Mouse (Mus musculus): Measurements from ENCODE around the gene Gm1527. TPM values are rescaled to one million over a fixed set of nuclear protein-coding genes. Genes with fewer than 3 reads are reported as not detected.
"Not testable (repeated sequence)": the region's sequence is repeated elsewhere in the genome, so short reads cannot be mapped to it uniquely, and the experiment has no call there.

Gene Gm1527
- polyA plus RNA-seq (2016; fragmentation: Nextera tagmentation; extraction: Ambion mirVana), result not detected in 2 replicates

- WGBS, result 65% methylated on average over 1 of the region's 1 CpGs
- Histone ChIP-seq H3K36me3 (no peaks in the 10 kb centered on the region), H3K4me2 (replicated peaks) (no peak within 1 kb of the TSS), H3K4me1 (no peaks in the 10 kb centered on the region), H3K4me3 (no peak within 1 kb of the TSS), H3K9me3 (no peaks in the 10 kb centered on the region), H3K9ac (no peak within 1 kb of the TSS), H3K27me3 (replicated peaks) (no peaks in the 10 kb centered on the region), H3K27ac (no peak within 1 kb of the TSS)
- no peak for ATAC-seq (ENCODE audit: low FRiP score, low read depth)
Observed at GRCm38 (mm10) chr3:28892317-28892716, at the start of gene Gm1527. Gm1527 (plus strand) TSS chr3:28892617.

- H3K9me3 ChIP-seq, result no peaks in the 10 kb centered on the region
- H3K9ac ChIP-seq, result no peak overlapping the region
- H3K27ac ChIP-seq, result no peak overlapping the region
- no peak overlapping the region for H3K4me3 ChIP-seq
- ATAC-seq (ENCODE audit: low FRiP score, low read depth), result no peak
- H3K36me3 ChIP-seq, result no peaks in the 10 kb centered on the region
- 18% methylated on average over 8 of the region's 8 CpGs for WGBS
- H3K27me3 ChIP-seq (replicated peaks), result no peaks in the 10 kb centered on the region
- peaks cover 2% of the 10 kb centered on the region; the same call in 1 of the 2 replicates for H3K4me1 ChIP-seq
- H3K4me2 ChIP-seq (replicated peaks), result no peak overlapping the region
Observed at GRCm38 (mm10) chr3:28843231-28843630, 49.2 kb upstream of the Gm1527 start.

DNA sequence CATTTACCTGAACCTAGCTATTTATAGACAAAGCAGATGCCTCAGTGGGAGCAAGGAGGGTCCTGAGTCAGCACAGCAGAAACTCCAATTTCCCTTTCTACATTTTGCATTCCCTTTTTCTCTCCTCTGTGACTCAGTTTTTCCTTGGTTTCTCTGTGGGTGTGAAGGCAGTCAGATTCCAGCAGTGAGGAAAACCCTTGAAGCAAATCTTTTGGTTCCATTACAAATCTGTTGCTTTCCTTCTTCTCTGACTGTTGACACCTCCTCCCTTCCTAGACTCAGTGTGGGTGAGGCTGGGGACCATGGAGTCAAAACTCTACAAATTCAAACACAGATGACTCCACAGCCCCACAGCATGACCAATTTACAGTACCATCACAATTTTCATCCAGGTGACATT lies 45.3 kb upstream of the Gm1527 start:
- Histone ChIP-seq H3K4me3 (no peak overlapping the region), H3K9ac (no peak overlapping the region), H3K4me1 (no peaks in the 10 kb centered on the region), H3K36me3 (no peaks in the 10 kb centered on the region), H3K27me3 (replicated peaks) (no peaks in the 10 kb centered on the region), H3K9me3 (no peaks in the 10 kb centered on the region), H3K27ac (no peak overlapping the region), H3K4me2 (replicated peaks) (no peak overlapping the region)
- ATAC-seq (ENCODE audit: low FRiP score, low read depth), result no peak

DNA sequence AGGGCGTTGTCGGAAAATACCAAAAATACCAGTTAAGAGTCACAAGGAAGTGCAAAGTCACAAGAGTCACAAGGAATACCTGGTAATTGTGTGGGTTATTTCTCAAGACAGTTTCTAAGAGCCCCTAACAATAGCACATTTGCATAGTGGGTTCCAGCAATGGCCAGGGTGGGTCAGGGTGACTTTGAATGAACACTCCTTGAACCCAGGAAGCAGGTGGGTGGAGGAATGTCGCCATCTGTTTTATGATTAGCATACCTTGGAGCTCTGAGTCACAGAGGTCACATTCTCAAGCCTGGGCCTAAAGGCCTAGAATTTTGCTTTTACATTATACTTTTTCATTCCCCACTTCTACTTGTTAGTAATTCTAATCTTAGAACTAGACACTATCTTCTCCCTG lies 40.2 kb upstream of the Gm1527 start:
- H3K4me1 ChIP-seq; ATAC-seq (ENCODE audit: low FRiP score, low read depth); H3K27ac ChIP-seq; H3K9me3 ChIP-seq; H3K27me3 ChIP-seq (replicated peaks); H3K4me2 ChIP-seq (replicated peaks); H3K4me3 ChIP-seq; H3K9ac ChIP-seq; H3K36me3 ChIP-seq: not testable (repeated sequence)
- 86% methylated on average over 3 of the region's 3 CpGs for WGBS

DNA sequence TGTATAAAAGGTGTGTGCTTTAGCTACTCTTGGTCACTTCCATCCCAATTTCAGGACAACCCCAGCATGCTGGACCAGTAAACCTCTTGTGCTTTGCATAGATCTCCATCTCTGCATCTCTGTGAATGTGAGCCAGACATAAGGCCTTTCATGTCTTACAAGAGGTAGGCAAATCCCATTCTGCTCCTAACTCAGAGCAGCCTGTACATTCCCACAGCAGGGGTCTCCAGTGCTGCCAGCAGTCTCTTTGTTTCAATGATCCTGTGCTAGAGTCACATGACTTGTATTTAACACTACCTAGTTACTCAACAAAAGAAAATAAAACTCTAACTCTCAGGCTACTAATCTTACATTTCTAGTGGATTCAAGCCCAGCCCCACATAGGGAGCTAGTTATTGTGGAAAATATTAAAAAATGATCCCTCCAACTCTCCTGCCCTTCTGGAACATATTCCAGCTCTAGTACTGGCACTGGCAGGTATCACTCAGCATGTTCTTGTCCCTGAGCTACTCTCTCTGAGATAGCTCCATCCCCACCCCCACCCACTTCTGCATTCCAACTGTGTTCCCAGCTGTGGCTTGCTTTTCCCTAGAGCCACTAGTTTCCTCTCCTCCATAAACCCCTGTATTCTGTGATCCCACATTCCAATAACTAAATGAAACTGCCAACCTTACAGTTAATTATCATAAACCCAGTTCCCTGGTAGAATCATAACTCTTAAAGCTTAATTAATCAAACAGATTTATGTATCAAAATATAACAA lies 32.6 kb upstream of the Gm1527 start:
- ATAC-seq (ENCODE audit: low FRiP score, low read depth), result 0 out of 2 replicates have a peak, but pooled peaks have one; percentile 25
- not testable (repeated sequence) for H3K4me1 ChIP-seq; H3K4me2 ChIP-seq (replicated peaks); H3K36me3 ChIP-seq; H3K4me3 ChIP-seq; H3K9ac ChIP-seq; H3K9me3 ChIP-seq; H3K27me3 ChIP-seq (replicated peaks); H3K27ac ChIP-seq

- not testable (repeated sequence) for H3K4me1 ChIP-seq; H3K9ac ChIP-seq; ATAC-seq (ENCODE audit: low FRiP score, low read depth); H3K4me2 ChIP-seq (replicated peaks); H3K9me3 ChIP-seq; H3K27me3 ChIP-seq (replicated peaks); H3K27ac ChIP-seq; H3K4me3 ChIP-seq; H3K36me3 ChIP-seq
- 72% methylated on average over 6 of the region's 6 CpGs for WGBS
Observed at GRCm38 (mm10) chr3:28896966-28897365, 4.5 kb downstream of the Gm1527 start.

DNA sequence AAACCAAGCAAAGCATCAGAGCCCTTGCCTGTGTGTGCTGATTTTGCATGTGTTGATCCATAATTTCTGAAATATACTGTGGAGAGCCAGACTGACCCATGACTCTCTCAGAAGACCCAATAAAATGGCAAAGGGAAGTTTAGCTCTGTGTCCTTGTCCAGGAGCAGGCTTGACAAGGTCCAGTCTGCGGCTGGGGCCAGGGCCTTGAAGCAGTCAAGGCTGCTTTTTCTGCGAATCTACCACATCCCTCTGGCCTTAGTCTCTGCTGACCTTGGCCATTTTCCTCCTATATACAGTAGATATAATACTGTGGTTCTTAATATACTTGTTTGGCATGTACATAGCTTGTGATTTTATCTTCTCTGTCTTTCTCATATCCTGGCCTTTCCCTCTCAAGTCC lies 73.5 kb downstream of the Gm1527 start:
- no peak for ATAC-seq (ENCODE audit: low FRiP score, low read depth)
- no peak overlapping the region for H3K4me3 ChIP-seq
- no peak overlapping the region for H3K27ac ChIP-seq
- H3K4me2 ChIP-seq (replicated peaks), result no peak overlapping the region
- H3K36me3 ChIP-seq, result no peaks in the 10 kb centered on the region
- H3K9ac ChIP-seq, result no peak overlapping the region
- no peaks in the 10 kb centered on the region for H3K27me3 ChIP-seq (replicated peaks)
- H3K4me1 ChIP-seq, result no peaks in the 10 kb centered on the region
- no peaks in the 10 kb centered on the region for H3K9me3 ChIP-seq
- WGBS, result 94% methylated on average over 2 of the region's 2 CpGs

DNA sequence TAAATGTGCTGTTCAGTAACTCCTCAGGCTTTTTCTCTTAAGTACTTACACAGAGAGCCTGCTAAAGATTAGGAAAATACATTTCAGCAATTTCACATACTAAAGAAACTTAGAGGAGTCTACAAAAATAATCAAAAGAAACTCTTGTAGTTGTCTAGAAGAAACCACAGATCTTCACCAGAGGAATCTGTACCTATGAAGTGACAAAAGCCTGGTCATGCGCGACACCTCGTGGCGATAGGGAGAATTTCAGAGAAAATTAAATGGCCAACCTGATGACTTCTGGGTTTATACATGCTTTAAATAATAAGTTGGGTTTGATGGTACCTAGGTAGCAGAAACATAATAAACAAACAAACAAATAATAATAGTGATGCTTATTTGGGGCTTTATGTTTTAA lies 76.4 kb downstream of the Gm1527 start:
- no peak overlapping the region for H3K4me3 ChIP-seq
- no peak for ATAC-seq (ENCODE audit: low FRiP score, low read depth)

More for the DNA sequence above, 76.4 kb downstream of the Gm1527 start:
- Histone ChIP-seq H3K36me3 (no peaks in the 10 kb centered on the region), H3K9ac (no peak overlapping the region), H3K27ac (no peak overlapping the region), H3K4me2 (replicated peaks) (no peak overlapping the region), H3K27me3 (replicated peaks) (no peaks in the 10 kb centered on the region), H3K9me3 (no peaks in the 10 kb centered on the region), H3K4me1 (no peaks in the 10 kb centered on the region)
- 2% methylated on average over 4 of the region's 4 CpGs for WGBS

Other genes with a start within 250 kb of the Gm1527 start
- 0.04 and 0.11 TPM in 2 replicates for gene Slc2a2, start 194.7 kb upstream of the Gm1527 start, polyA plus RNA-seq (2016; fragmentation: Nextera tagmentation; extraction: Ambion mirVana)
- gene Eif5a2, start 111.3 kb upstream of the Gm1527 start, polyA plus RNA-seq (2016; fragmentation: Nextera tagmentation; extraction: Ambion mirVana), result 11.7 and 13.9 TPM in 2 replicates
- 296 and 315 TPM in 2 replicates for gene Rpl22l1, start 87.2 kb upstream of the Gm1527 start, polyA plus RNA-seq (2016; fragmentation: Nextera tagmentation; extraction: Ambion mirVana)
- 4.9 and 6.5 TPM in 2 replicates for gene Egfem1, start 189.4 kb downstream of the Gm1527 start, polyA plus RNA-seq (2016; fragmentation: Nextera tagmentation; extraction: Ambion mirVana)